Mouse (Mus musculus) spleen, postnatal 10 days (tissue): ENCODE measurements around the gene Zfp69.

Source experiments
- DNase-seq, 2 experiments: peaks; one replicate each; pipeline ENCODE4 v3.0.0; 2021 to 2022; ENCODE audit warnings: low spot score in 2 of 2

Zfp69 gene

DNA sequence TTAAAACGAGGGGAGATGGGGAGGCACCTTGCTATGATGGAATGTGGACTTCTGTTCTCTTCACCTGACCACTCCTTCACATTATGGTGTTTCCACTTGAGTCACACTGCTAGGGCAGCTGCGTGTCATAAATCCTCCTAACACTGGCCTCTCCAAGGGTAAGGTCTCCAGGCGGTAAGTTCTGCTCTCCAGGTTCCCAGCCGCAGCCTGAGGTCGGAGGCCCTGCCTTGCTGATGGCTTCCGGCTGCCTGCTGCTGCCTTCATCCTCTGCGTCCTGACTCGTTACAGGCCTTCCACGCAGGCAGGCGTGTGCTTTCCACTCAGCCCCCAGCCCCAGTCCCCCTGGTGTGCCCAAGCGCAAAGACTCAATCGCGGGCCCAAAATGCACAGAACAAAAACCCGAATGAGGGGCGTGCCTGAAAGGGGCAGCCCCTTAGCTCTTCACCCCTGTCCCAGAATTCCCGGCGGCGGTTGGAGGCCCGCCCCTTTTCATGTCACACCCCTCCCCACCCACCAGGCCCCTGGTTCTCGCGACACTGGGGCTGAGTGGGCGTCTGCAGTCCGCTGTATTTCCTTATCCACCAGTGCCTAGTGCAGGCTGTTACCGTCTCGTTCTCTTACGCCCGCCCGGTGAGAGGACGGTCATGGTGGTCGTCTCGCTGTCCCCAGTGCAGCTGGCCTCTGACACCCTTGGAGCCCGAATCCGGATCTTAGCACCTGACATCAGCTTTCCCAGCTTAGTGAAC is 26.8 kb downstream of the Zfp69 start, which contains the start of gene Exo5:
Gene Exo5, minus strand, starts transcription at position 464 of the 746 bp plus-strand sequence.
- peak; percentile 73 to 93 for DNase-seq

DNA sequence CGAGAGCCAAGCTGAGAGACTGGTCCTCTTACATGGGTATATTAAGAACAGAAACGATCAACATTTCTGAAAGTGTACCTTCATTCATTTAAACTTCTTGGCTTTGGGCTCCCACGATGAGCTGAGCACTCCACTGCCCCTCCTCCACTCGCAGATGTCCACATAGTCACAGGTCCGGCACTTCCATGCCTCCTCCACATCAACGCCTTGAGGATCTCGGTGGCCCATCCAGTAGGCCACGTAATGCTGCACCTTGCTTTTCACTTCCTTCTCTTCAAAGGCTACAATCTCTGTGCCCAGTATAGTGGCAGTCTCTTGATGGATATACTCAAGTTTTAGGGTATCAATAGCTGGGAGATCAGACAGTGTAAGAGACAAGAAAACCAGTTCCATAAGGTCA is 30.0 kb downstream of the Zfp69 start:
- no peak for DNase-seq

DNA sequence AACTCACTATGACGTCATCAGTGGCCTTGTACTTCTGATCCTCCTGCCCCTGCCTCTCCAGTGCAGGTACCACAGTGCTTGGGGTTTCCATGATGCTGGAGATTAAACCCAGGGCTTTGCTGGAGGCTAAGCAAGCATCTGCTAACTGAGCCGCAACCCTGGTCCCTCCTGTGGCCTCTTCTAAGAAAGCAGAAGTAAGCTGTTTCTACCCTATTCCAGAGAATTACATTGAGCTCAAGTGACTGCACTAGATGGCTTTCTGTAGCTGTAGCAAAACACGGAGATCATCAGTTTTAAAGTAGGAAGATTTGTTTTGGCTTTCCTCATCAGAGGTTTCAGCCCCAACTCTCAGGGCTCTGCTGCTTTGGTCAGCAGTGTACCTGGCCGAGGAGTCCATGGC is 37.0 kb downstream of the Zfp69 start:
- peak in 1 of 2 experiments; percentile 39 for DNase-seq

DNA sequence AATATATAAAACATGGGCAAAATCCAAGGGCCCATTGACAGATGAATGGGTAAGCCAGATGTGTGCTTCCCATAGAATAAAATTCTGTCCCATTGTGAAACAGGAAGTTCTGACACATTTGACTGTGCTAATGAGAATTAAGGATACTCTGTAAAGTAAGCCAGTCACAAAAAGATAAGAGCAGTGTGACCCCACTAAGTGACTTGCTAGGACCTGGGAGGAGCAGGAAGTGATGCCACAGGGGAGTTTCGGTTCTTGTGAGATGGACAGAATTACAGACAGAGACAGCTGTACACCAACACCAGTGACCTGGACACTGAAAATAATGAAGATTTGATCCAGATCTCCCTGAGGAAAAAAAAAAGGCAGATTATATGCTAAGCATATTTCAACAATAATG is 37.6 kb downstream of the Zfp69 start:
- no peak for DNase-seq

DNA sequence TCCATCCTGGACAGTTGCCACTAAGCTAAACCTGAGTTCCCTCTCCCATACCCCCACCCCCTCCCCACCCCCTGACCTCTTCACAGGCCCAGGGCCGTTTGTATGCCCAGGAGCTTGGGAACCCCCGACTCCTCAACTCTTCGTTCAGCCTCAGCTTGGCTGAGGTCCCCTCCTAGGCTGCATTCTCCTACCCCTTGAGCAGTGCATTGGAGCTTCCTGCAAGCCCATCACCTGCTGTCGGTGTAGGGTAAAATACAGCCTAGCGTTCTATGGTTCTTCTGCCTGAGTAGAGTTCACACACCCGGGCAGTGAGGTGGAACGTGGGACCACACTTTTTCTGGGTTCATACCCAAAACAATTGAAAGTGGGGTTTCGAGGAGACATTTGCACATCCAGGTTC is 38.1 kb downstream of the Zfp69 start:
- DNase-seq = no peak

DNA sequence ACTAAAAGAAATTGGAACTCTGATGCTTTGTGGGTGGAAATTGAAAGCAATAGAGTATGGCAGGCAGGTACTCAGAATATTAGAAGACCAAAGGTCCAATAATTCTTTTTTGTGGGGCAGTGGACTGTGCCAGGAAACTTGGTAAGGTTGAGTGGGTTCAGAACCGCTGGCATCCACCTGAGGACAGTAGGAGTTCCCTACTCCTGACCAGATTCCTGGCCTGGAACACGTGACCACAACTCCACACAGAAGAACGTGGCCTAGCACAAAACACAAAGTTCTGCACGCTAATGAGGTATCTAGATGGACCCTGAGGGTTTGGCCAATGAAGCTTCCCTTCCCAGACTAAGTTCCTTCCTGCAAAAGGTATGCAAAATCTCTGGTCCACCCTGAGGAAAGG is 38.6 kb downstream of the Zfp69 start:
- DNase-seq = no peak

DNA sequence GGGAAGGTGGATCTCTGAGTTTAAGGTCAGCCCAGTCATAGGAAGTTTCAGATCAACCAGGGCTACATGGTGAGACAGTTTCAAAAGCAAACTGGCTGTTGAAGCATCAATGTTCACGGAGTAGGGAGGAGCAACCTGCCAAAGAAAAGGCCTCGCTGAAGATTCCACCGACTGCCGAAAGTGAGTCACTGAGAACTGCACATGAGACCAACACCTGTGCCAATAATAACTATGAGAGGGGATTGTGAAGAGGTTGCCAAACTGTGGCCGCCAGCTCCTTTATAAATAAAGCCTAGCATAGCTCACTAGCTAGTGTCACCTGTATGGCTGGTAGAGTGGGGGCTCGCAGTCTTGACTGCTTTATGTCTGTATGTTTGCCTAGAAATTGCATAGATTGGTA is 40.4 kb downstream of the Zfp69 start:
- no peak for DNase-seq

DNA sequence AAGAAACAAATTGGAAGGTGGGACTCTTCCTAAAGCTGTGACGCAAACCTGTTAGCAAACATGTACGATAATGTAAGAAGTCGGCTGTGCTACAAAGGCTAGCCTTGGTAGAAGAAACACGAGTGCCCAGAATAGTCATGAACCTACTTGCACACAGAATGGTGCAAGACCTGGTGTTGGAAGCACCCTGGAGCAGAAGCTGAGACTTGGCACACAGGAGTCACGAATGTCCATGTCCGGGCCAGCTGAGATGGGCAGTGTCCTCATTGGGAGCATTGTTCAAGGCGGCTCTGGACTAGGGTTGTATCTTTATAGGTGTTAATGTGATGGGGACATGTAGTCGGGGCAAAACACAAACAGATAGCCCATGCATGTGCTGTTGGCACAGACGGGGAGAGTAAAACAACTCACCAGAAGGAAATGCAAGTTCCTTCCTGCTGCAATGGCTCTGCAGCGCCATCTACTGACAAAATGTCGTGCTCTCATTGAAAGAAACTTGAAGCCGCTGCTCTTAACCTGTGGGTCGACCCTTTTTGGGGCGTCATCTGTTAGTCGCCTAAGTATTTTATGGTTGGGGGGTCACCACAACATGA is 41.8 kb downstream of the Zfp69 start:
- peak in 1 of 2 experiments; percentile 75 for DNase-seq

DNA sequence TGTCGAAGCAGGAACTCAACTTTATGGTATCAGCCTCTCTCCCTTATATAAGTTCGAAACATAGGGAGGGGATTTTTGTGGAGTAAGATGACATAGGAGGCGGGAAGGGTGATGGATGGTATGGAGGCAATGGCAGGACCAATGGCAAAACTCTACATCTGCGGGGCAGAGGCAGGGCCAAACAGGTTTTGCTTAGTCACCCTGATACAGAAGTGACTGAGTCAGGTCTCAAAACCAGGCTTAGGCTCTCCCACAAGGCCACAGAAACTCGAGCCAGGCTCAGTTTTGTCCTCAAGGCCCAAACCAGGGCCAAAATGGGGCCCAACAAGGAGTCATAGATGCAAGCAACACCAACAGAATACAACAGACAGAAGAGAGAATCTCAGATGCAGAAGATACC is 45.9 kb downstream of the Zfp69 start:
- DNase-seq = no peak

DNA sequence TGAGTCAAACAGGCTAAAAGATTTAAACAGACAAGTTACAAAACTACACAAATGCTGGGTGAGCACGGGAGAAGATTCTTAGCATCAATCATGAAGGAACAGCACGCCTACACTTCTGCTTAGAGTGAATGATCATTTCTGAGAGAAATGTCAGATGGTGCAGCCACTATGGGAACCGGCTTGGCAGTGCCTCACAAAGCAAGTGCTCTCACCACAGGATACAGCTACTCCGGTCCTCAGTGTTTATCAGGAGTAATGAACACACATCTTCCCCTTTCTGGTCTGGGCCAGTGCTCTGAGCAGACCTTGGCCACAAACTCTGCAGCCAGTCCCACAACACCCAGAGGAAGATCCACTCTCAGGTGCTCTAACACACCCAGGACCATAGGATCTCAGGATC is 47.0 kb downstream of the Zfp69 start:
- no peak for DNase-seq

DNA sequence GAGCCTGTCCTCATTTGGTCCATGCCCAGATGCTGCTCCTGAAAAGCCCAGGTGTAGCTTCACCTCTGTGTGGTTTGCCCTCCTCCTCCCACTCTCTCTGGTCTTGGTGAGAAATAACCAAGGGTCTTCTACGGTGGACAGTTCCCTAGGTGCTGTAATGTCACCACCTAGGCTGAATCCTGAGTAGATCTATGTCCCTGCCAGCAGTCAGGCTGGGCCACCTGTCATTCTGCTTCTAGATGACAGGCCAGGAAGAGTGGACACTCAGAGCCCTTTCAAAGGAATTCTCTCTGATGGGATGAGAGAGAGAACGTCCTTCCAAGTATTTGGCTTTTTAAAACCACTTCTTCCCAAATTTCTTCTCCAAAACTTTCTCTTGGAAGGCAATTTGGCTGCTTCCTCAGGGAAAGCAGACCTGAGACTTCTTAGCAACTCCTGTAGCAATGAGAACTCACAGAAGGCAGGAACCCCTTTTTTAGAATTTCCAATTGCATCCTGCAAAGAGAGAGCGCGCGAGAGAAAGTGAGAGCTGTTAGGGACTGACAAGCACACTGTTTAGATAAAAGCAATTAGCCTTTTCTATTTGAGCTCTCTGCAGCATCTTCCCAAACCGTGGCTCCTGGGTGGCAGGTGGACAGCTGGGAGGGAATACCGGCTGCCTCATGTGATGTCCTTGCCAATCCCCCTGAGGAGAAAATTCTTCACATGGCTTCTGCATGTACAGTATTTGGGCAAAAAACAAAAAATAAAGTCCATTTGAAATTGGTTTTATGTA is 55.5 kb downstream of the Zfp69 start:
- no peak for DNase-seq

DNA sequence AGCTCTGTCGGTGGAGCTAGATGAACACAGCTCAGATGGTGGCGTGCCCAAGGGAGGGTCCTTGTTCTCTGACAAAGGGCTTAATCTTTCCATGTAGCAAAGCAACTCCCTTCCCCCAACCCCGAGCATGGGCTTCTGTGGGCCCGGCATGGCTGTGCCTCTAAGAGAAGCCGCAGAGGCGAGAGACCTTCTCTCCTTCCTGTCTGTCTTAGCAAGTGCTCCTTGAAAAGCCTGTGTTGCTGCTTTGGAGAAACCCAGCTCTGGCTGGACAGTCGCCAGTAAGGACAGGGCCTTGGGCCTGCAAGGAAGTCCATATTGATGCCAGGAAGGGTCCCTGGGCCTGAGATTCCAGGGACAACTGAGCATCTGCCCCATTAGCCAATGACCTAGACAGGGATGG is 56.3 kb downstream of the Zfp69 start:
- no peak for DNase-seq

DNA sequence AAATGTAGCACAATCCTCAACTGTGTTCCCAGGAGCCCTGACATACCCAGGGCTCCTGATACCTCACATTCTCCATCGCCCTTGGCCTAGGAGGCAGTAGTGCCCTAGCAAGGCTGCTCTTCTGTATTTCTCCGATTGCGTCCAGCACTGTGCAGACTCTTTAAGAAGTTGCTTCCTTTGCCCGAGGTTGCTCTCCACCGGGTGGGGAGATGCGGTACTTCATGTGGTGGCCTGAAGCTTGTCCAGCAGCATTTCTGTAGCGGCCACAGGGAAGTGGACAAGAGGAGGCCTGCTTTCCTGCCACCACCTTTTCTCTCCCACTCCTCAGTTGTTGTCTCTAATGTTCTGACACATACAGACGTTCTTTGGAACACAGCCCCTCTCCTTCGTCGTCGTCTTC is 56.9 kb downstream of the Zfp69 start:
- DNase-seq = no peak

DNA sequence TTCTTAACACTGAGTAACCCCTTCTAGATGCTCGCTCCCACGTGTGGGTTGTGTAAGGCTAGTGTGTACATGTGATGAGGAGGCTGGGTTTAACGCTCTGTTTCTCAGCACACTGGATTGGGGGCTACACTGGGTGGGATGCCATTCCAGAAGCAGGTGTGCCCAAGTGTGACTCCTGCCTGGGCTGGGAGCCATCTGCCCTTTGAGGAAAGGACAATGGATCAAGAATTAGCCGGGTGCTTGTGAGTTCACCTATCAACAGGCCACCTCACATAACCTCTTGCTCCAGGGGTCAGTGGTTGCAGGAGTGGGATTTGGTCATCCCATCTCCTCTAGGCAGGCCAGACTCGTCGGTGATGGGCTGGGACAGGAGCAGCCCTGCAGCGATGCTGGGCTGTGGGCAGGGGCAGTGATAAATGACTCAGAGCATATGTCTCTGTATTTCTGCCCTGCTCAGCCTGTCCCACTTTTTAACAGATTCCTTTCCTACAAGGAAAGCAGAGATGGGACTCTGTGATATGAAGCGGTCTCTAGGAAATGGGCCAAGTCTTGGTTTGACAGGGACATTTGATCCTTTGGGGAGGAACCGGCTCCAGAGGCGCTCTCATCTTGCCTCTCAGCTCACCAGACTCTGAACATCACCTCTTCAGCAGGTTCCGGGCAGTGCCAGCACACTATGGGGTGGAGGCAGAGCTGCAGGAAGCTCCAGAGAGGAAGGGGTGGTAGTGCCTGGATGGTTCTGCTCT is 57.7 kb downstream of the Zfp69 start:
- no peak for DNase-seq

DNA sequence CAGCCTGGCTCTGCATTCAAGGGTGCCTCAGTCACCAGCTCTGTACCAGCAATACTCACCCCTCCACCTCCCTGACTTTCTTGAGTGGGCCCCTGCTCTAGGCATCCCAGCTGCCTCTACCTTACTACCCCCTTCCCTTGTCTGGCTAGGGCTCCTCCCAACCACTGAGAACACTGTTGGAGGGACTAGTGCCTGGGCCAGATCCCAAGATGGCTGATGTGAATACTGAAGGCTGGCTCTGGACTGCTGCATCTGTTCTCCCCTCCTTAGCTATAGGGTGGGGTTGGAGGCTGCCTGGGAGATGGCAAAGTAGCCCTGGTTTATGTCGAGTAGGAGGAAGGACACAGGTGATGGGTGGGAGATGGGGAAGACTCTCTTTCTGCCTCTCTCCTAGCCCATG is 59.0 kb downstream of the Zfp69 start:
- no peak for DNase-seq

DNA sequence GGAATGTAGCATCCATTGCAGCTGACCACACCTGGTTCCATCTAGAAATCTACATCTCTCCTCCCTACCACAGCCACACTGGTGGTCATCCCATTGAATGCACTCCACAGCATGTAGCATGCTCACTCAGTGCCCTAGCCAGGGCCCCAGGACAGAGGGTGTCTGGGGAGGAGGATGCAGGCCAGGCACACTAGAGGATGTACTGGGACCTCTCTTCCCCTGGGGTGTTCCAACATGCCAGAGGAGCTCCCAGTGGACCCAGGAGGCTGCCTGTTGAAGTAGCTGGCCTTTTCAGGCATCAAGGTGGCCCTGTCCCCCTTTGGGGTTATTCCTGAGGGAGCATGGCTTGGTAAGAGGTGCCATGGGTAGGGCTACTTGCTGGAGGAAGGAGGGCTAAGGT is 59.5 kb downstream of the Zfp69 start:
- no peak for DNase-seq

DNA sequence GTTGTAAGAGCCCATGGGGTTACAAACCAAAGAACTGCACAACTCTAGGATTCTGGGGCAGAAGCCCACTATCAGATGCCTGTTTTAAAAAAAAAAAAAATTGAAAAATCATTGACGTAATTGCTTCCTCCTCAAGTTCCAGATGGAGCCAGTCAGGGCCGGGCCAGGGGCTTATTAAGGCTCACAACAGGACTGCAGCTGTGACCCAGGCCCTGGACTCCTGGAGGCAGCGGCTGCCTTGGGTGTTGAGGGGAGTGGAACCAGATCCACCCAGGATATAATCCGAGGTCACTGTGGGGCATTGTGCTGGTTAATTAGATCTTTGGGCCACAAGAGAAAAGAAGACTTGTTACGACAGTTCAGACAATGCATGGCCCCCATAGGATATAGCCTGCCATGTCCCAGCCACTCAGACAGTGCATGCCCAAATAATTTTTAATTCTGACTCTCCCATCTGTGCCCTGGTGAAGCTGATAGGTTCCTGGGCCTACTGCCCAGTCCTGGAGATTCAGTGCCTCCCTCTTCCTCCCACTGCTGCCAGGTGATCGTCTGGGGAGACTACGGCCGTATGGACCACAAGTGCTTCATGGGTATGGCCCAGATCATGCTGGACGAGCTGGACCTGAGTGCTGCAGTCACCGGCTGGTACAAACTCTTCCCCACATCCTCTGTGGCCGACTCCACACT is 60.6 kb downstream of the Zfp69 start:
- no peak for DNase-seq

DNA sequence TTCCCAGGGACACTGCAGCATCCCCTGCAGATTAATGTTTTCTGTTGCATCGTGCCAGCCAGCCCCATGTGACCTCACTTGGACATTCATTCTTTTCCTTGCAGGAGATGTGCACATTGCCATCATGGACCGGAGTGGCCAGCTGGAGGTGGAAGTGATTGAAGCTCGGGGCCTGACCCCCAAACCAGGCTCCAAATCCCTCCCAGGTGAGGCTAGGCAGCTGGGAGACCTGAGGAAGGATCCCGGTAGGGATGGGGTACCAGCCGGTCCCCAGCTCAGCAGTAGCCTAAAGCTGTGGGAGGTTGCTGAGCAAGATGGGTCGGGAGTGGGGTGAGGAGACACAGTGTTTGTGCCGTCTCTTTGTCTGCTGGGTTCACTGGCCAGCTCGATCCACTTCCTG is 62.6 kb downstream of the Zfp69 start:
- no peak for DNase-seq

DNA sequence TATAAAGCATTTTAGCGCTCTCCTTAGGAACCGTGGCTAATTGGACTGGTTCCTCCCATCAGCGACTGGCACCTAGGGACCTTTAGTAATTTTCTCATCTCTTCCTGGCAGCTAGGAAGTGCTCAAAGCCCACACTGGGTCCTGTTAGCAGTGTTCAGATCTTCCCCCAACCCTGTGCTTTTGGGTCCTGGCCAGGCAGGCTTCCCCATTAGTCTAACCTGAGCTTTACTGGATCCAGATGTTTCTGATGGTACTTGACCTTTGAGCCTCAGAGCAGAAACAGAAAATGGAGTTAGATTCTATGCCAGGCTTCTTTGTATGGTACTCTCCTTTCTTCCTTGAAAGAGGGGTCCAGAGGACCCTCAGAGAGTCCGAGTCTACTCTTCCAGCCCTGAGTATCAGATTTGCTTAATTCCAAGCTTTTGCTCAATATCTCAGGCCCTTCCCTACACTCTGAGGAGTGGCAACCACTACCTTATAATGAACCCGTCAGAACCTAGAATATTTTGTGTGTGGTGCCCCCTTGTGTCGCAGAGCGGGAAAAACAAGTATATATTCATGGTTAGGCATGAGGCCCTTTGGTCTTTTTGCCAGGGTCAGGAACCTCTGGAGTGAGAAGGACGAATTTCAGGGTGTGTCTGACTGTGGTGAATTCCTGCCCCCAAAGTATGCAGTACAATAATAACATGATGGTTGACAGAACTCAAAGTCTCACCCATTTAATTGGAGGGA is 64.0 kb downstream of the Zfp69 start:
- peak; percentile 24 to 53 for DNase-seq

DNA sequence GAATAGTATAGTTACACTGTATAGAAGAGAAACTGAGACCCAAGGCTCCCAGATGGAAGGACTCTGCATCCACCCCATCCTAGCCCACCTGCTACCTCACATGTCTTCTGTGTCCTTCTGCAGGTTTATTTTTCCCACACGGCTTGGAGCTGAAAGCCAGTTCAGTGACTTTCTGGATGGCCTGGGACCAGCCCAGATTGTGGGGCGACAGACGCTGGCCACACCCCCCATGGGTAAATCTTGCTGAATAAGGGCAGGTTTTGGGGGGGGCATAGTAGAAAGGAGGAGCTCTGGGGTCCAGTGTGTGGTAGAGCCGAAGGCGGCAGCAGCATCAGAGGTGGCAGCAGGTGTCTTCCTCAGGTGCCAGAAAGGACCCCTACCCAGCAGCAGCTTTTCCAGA is 64.7 kb downstream of the Zfp69 start:
- no peak for DNase-seq

DNA sequence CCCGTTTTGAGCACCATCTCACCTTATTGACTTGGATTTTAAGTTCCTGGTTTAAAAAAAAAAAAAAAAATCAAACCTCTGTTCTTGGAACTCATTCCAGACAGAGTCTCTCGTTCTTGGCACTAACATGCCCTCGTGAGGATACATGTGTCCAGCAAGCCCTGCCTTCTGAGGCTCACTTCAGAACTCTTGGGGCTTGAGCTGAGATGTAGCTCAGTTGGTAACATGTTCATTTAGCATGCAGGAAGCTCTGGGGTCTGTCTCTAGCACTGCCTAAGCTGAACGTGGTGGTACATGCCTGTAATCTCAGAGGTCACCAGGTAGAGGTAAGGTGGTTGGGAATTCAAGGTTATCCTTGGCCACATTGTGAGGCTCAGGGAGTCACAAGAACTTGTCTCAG is 65.4 kb downstream of the Zfp69 start:
- DNase-seq = no peak
